Mouse (Mus musculus) testis, adult 2 months (tissue): ENCODE measurements around the gene Fchsd2. TPM values are rescaled to one million over a fixed set of nuclear protein-coding genes. Genes with fewer than 3 reads are reported as not detected.
A peak's percentile ranks its signal among the peaks of the same experiment; 100 is the strongest.

Experiments used
- H3K27ac ChIP-seq: fragments of 200-500 bp; 2 replicates; pipeline ENCODE4 v1.5.1; 2012; ENCODE audit warnings: low read depth, low read length; ENCODE audit not compliant: control insufficient read depth, insufficient read depth
- H3K27me3 ChIP-seq: fragments of 200-500 bp; 2 replicates; pipeline ENCODE4 v1.6.1; 2012; ENCODE audit warnings: mild to moderate bottlenecking, low read length, moderate library complexity; ENCODE audit not compliant: control insufficient read depth, insufficient read depth
- H3K36me3 ChIP-seq: fragments of 200-500 bp; 2 replicates; pipeline ENCODE4 v1.6.1; 2012; ENCODE audit warnings: mild to moderate bottlenecking, low read length; ENCODE audit not compliant: control insufficient read depth, insufficient read depth
- H3K4me1 ChIP-seq: fragments of 200-500 bp; 2 replicates; pipeline ENCODE4 v1.6.1; 2012; ENCODE audit warnings: low read length; ENCODE audit not compliant: control insufficient read depth, insufficient read depth
- H3K4me3 ChIP-seq: fragments of 200-500 bp; 2 replicates; pipeline ENCODE4 v1.5.1; 2012; ENCODE audit warnings: low read depth, mild to moderate bottlenecking, low read length, moderate library complexity, mixed read lengths; ENCODE audit not compliant: control insufficient read depth
- CTCF ChIP-seq: fragments of 200-500 bp; IDR thresholded peaks from 2 replicates; pipeline ENCODE4 v1.5.1; 2012; ENCODE audit warnings: low read depth, mild to moderate bottlenecking, inconsistent platforms, low read length, moderate library complexity; ENCODE audit not compliant: control insufficient read depth, insufficient read depth, insufficient replicate concordance
- POLR2A ChIP-seq: fragments of 200-500 bp; IDR thresholded peaks from 2 replicates; pipeline ENCODE4 v1.6.1; 2012; ENCODE audit warnings: low read depth, mild to moderate bottlenecking, inconsistent platforms, low read length, moderate library complexity; ENCODE audit not compliant: control insufficient read depth
- polyA plus RNA-seq: library from polyadenylated mRNA; depleted of rRNA; stranded (reverse); fragments of >200 nt; gene quantifications from 2 replicates; pipeline ENCODE4 v1.2.3, GENCODE M21; 2012

Fchsd2 gene
- polyA plus RNA-seq, 1 experiment: 5.8 TPM

- H3K27me3 ChIP-seq: no peaks in the 10 kb centered on the region
- no peak overlapping the region for H3K27ac ChIP-seq
- TF ChIP-seq CTCF (no peak), POLR2A (no peak)
- no peaks in the 10 kb centered on the region for H3K4me1 ChIP-seq
- no peak overlapping the region for H3K4me3 ChIP-seq
- no peaks in the 10 kb centered on the region; the same call in 1 of the 2 replicates for H3K36me3 ChIP-seq
Measured at GRCm38 (mm10) chr7:101282721-101283120, 190.1 kb downstream of the Fchsd2 start.

- H3K27ac ChIP-seq: no peak overlapping the region
- no peaks in the 10 kb centered on the region for H3K27me3 ChIP-seq
- no peaks in the 10 kb centered on the region for H3K36me3 ChIP-seq
- H3K4me3 ChIP-seq: no peak overlapping the region
- no peaks in the 10 kb centered on the region for H3K4me1 ChIP-seq
- TF ChIP-seq POLR2A: no peak
- no peak for TF ChIP-seq CTCF
Measured at GRCm38 (mm10) chr7:101284504-101284903, 191.8 kb downstream of the Fchsd2 start.

- Histone ChIP-seq H3K4me1 (no peaks in the 10 kb centered on the region), H3K27ac (no peak overlapping the region), H3K4me3 (no peak overlapping the region), H3K27me3 (no peaks in the 10 kb centered on the region), H3K36me3 (no peaks in the 10 kb centered on the region)
- no peak for TF ChIP-seq POLR2A
- no peak for TF ChIP-seq CTCF
Measured at GRCm38 (mm10) chr7:101286891-101287290, 194.2 kb downstream of the Fchsd2 start.

GRCm38 (mm10) chr7:101287820-101288219 lies 195.2 kb downstream of the Fchsd2 start:
- Histone ChIP-seq H3K4me1 (no peaks in the 10 kb centered on the region), H3K4me3 (no peak overlapping the region), H3K27ac (no peak overlapping the region), H3K36me3 (no peaks in the 10 kb centered on the region), H3K27me3 (no peaks in the 10 kb centered on the region)
- TF ChIP-seq CTCF (no peak), POLR2A (no peak)

- no peaks in the 10 kb centered on the region for H3K27me3 ChIP-seq
- H3K4me1 ChIP-seq: no peaks in the 10 kb centered on the region
- no peak overlapping the region for H3K27ac ChIP-seq
- no peak overlapping the region for H3K4me3 ChIP-seq
- TF ChIP-seq CTCF (peak; percentile 45; the same call in 1 of the 2 replicates), POLR2A (no peak)
- no peaks in the 10 kb centered on the region for H3K36me3 ChIP-seq
Measured at GRCm38 (mm10) chr7:101288436-101288835, 195.8 kb downstream of the Fchsd2 start.

GRCm38 (mm10) chr7:101290401-101290800 lies 197.7 kb downstream of the Fchsd2 start:
- Histone ChIP-seq H3K27ac (no peak overlapping the region), H3K4me1 (no peaks in the 10 kb centered on the region), H3K27me3 (no peaks in the 10 kb centered on the region), H3K4me3 (no peak overlapping the region), H3K36me3 (no peaks in the 10 kb centered on the region)
- TF ChIP-seq CTCF (no peak), POLR2A (no peak)

GRCm38 (mm10) chr7:101291211-101291610 lies 198.5 kb downstream of the Fchsd2 start:
- Histone ChIP-seq H3K4me1 (no peaks in the 10 kb centered on the region; the same call in 1 of the 2 replicates), H3K4me3 (no peak overlapping the region), H3K27ac (no peak overlapping the region), H3K36me3 (no peaks in the 10 kb centered on the region), H3K27me3 (no peaks in the 10 kb centered on the region)
- TF ChIP-seq POLR2A (no peak), CTCF (no peak)

GRCm38 (mm10) chr7:101291641-101292040 lies 199.0 kb downstream of the Fchsd2 start:
- Histone ChIP-seq H3K36me3 (no peaks in the 10 kb centered on the region), H3K27me3 (no peaks in the 10 kb centered on the region), H3K4me1 (peaks cover 4% of the 10 kb centered on the region), H3K27ac (no peak overlapping the region), H3K4me3 (no peak overlapping the region)
- TF ChIP-seq CTCF (no peak), POLR2A (no peak)
